Mouse (Mus musculus) stomach, postnatal 0 days (tissue): ENCODE results near the gene Pank1. TPM values are rescaled to one million over a fixed set of nuclear protein-coding genes. Genes with fewer than 3 reads are reported as not detected.

Source experiments
- ATAC-seq: fragments of 200-750 bp; cut with Nextera tagmentation; 2 replicates; pipeline ENCODE4 v1.8.0; 2017; ENCODE audit not compliant: low FRiP score, low TSS enrichment
- DNase-seq: peaks from one replicate; pipeline ENCODE4 v3.0.0-alpha.2; 2016; ENCODE audit warnings: low spot score
- H3K27ac ChIP-seq: fragments of 300-500 bp; sonication (generic); replicated peaks from 2 replicates; pipeline ENCODE4 v1.5.1; 2014; ENCODE audit warnings: mild to moderate bottlenecking, control low read depth
- H3K27me3 ChIP-seq: fragments of 300-500 bp; sonication (generic); 2 replicates; pipeline ENCODE4 v1.6.1; 2014; ENCODE audit warnings: low read length; ENCODE audit not compliant: control insufficient read depth, insufficient read depth
- H3K36me3 ChIP-seq: fragments of 300-500 bp; sonication (generic); 2 replicates; pipeline ENCODE4 v1.6.1; 2014; ENCODE audit warnings: low read length, mixed read lengths; ENCODE audit not compliant: control insufficient read depth, insufficient read depth
- H3K4me1 ChIP-seq: fragments of 300-500 bp; sonication (generic); replicated peaks from 2 replicates; pipeline ENCODE4 v1.6.1; 2014; ENCODE audit warnings: antibody characterized with exemption; ENCODE audit not compliant: control insufficient read depth, insufficient read depth
- H3K4me2 ChIP-seq: fragments of 300-500 bp; sonication (generic); replicated peaks from 2 replicates; pipeline ENCODE4 v1.6.1; 2014; ENCODE audit warnings: low read depth, mild to moderate bottlenecking, control low read depth, moderate library complexity
- H3K4me3 ChIP-seq: fragments of 300-500 bp; sonication (generic); 2 replicates; pipeline ENCODE4 v1.5.1; 2014; ENCODE audit warnings: low read depth, low read length, control low read depth
- H3K9ac ChIP-seq: fragments of 300-500 bp; sonication (generic); 2 replicates; pipeline ENCODE4 v1.6.1; 2014; ENCODE audit warnings: mild to moderate bottlenecking, low read length, control low read depth, mixed read lengths
- H3K9me3 ChIP-seq: fragments of 300-500 bp; sonication (generic); 2 replicates; pipeline ENCODE4 v1.6.1; 2016; ENCODE audit warnings: low read length; ENCODE audit not compliant: control insufficient read depth
- CTCF ChIP-seq: IDR thresholded peaks from 2 replicates; pipeline ENCODE4 v1.5.1; 2016; ENCODE audit warnings: antibody characterized with exemption, low read depth, mild to moderate bottlenecking, moderate library complexity
- EP300 ChIP-seq: optimal IDR thresholded peaks from 2 replicates; pipeline ENCODE3; 2016; ENCODE audit warnings: antibody characterized with exemption
- WGBS: fragments of 180-500 bp; shearing (Covaris S2); extraction: QIAGEN DNeasy Blood & Tissue Kit; methylation state at CpG from one replicate; pipeline ENCODE4 v1.1.7; 2014; 5-methylcytosine and 5-hydroxymethylcytosine counted together
- polyA plus RNA-seq: library from polyadenylated mRNA; unstranded; fragments of >200 nt; fragmentation: Nextera tagmentation; extraction: Ambion mirVana; gene quantifications from 2 replicates; pipeline ENCODE4 v1.2.1, GENCODE M21; 2015

The Pank1 gene
- 3.9 and 4.3 TPM in 2 replicates for polyA plus RNA-seq

DNA sequence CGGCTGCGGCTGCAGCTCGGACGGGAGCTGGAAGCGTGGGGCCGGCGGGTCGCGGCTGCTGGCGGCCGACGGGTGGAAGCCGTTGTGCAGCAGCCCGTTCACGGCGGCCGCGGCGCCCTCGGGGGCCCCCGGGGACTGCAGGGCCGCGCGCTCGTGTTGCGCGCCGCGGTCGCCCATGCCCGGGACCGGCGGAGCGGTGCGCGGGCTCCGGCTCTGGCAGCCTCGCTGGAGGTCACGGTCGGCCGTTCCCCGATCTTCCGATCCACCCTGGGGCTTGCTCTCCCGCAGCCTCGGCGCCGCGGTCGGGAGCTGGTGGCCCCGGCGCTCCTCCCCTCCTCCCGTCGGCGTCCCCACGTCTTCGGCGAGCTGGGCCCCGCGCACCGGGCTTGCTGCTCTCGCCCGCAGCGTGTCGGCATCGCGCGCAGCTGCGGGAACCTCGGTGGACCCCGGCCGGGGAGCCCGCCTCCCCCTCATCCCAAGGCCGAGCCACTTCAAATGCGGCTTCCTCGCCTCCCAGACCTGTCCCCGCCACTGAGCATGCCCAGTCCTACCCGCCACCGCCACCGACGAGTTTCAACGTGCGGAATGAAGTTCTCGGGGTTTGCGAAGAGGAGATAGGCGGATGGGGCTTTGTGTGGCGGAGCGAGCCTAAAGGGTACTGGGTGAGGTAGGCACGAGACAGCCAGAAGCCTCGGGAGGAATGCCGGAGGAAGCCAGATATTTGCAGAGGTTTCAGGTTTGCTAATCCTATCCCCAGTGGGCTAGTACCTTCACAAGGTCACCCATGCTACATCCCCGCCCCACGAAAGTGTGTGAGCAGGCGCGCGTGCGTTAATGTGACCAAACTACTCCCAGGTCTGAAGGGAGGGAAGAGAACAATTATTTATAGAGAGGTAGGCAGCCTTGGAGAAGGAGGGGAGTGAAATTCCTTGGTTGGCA is at the start of gene Pank1:
Pank1 (minus strand) TSS at position 853 of the 939 bp plus-strand sequence.
- peak within 1 kb of the TSS; percentile 75 for H3K4me2 ChIP-seq
- ATAC-seq: peak; percentile 53
- under 1% methylated on average over 86 of the region's 96 CpGs for WGBS
- no peaks in the 10 kb centered on the region for H3K9me3 ChIP-seq
- no peaks in the 10 kb centered on the region for H3K27me3 ChIP-seq
- H3K9ac ChIP-seq: peak within 1 kb of the TSS; percentile 88
- TF ChIP-seq EP300: no peak
- no peak for TF ChIP-seq CTCF
- H3K27ac ChIP-seq: peak within 1 kb of the TSS; percentile 94
- peak within 1 kb of the TSS; percentile 87 for H3K4me3 ChIP-seq
- no peaks in the 10 kb centered on the region for H3K36me3 ChIP-seq
- peak; percentile 65 for DNase-seq
- no peaks in the 10 kb centered on the region; the same call in 1 of the 2 replicates for H3K4me1 ChIP-seq

DNA sequence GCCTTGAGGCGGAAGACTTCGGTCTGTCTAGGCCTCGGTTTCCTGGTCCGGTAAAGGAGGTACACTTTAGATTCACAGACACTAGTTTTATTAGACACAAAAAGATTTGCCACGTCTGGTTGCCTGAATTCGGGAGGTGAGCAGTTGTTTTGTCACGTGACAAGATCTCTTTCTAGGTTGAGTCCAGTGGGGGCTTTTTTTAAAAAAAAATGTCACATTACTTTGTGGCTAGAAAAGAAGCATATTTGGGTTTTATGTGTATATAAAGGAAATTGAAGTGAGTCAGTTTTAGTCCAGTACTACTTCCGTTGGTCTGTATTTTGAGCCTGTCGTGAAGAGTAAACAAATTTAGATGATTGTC is 43.3 kb upstream of the Pank1 start:
- H3K4me3 ChIP-seq: peak overlapping the region; percentile 75
- no peaks in the 10 kb centered on the region for H3K4me1 ChIP-seq
- 0 out of 2 replicates have a peak overlapping the region, but pooled peaks have one; percentile 45 for H3K27ac ChIP-seq
- ATAC-seq (no peak), DNase-seq (no peak)
- H3K9ac ChIP-seq: peak overlapping the region; percentile 67
- no peaks in the 10 kb centered on the region for H3K9me3 ChIP-seq
- peak overlapping the region; percentile 74 for H3K4me2 ChIP-seq
- under 1% methylated on average over 9 of the region's 9 CpGs for WGBS
- no peaks in the 10 kb centered on the region for H3K27me3 ChIP-seq
- TF ChIP-seq EP300 (no peak), CTCF (no peak)
- no peaks in the 10 kb centered on the region for H3K36me3 ChIP-seq

DNA sequence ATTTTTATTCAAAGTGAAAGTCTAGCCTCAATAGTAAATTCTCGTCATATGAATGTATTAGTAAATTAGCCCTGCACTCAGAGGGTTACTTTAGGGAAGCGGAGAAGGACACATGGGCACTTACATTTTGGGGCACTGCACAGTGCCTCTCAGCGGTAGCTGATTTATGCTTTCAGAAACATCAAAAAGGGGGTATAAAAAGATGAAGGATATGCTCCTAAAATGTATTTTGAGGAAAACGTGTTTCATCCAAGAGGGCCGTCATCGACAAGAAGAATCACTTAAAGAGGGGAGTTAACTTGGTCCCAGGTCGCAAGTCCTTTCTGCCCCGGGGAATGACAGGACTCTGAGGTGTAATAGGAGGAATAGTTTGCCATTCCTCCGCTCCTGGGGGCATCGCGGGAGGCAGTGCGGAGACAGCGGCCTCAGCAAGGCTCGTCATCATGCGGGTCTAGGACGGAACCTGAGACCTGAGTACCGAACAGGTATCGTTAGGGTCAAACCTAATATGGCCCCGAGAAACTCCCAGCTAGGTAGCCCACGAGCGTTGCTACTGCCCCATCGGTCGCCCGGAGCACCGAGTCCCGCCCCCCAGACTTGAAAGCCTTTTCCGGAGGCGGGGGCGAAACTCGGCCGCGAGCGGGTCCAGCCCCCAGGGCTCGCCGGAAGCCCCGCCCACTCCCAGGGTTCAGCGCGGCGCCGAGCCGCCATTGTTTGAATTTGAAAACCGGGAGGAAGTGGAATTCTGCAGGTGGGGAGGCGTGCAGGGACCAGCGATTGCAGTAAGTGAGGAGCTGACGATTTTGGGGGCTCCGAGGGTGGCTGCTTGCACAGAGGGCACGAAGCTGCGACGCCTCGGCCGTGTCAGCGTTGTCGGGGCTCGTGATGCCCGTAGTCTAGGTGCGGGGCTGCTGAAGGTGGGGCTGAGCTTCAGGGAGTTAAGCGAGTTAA is 42.7 kb upstream of the Pank1 start, which contains the start of gene Kif20b:
Kif20b (plus strand) TSS at position 710 of the 951 bp plus-strand sequence.
- Histone ChIP-seq H3K4me1 (no peaks in the 10 kb centered on the region), H3K4me3 (peak within 1 kb of the TSS; percentile 75), H3K36me3 (no peaks in the 10 kb centered on the region), H3K27me3 (no peaks in the 10 kb centered on the region), H3K9ac (peak within 1 kb of the TSS; percentile 67), H3K9me3 (no peaks in the 10 kb centered on the region), H3K27ac (peak within 1 kb of the TSS; percentile 59), H3K4me2 (peak within 1 kb of the TSS; percentile 74)
- TF ChIP-seq CTCF (peak; percentile 21), EP300 (no peak)
- ATAC-seq (peak; percentile 98), DNase-seq (peak; percentile 96)
- under 1% methylated on average over 57 of the region's 57 CpGs for WGBS

DNA sequence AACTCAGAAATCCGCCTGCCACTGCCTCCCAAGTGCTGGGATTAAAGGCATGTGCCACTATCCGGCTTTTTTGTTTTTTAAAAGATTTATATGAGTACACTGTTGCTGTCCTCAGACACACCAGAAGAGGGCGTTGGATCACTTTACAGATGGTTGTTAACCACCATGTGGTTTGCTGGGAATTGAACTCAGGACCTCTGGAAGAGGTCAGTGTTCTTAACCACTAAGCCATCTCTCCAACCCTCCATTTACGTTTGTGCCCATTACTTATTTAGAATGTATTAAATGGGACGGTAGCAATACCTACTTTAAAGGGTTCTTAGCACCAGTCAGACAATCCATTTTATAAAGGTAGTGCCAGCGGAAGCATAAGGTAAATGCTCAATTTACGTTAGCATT is 42.0 kb upstream of the Pank1 start:
- WGBS: 14% methylated on average over 7 of the region's 7 CpGs
- TF ChIP-seq CTCF (peak; percentile 53), EP300 (no peak)
- no peaks in the 10 kb centered on the region for H3K4me1 ChIP-seq
- no peaks in the 10 kb centered on the region for H3K36me3 ChIP-seq
- no peaks in the 10 kb centered on the region for H3K27me3 ChIP-seq
- H3K27ac ChIP-seq: no peak overlapping the region
- peak overlapping the region; percentile 74 for H3K4me2 ChIP-seq
- ATAC-seq (no peak), DNase-seq (no peak)
- peak overlapping the region; percentile 48 for H3K9ac ChIP-seq
- H3K9me3 ChIP-seq: no peaks in the 10 kb centered on the region
- H3K4me3 ChIP-seq: peak overlapping the region; percentile 75

DNA sequence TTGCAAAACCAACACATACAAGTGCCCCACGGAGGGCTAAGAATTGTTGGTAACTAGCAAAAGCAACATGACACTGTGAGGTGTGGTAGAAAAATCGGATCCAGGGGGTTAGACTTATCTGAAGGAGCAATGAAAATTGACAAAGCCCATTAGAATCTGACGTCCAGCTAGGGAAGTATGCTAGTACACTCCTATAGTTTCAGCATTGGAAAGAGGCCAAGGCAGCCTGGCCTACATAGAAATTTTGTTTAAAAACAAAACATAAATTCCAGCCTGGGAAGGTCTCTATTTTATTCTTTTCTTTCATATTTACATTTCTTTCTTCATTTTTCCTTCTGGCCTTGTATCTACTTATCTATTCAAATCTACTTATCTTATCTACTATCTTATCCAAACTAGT is 41.3 kb upstream of the Pank1 start:
- no peaks in the 10 kb centered on the region for H3K36me3 ChIP-seq
- no peak overlapping the region for H3K4me3 ChIP-seq
- H3K4me2 ChIP-seq: no peak overlapping the region
- H3K27me3 ChIP-seq: no peaks in the 10 kb centered on the region
- H3K4me1 ChIP-seq: no peaks in the 10 kb centered on the region
- H3K27ac ChIP-seq: no peak overlapping the region
- no peak for TF ChIP-seq EP300
- no peak for TF ChIP-seq CTCF
- no peak overlapping the region for H3K9ac ChIP-seq
- H3K9me3 ChIP-seq: no peaks in the 10 kb centered on the region
- ATAC-seq (no peak), DNase-seq (no peak)
- WGBS: 53% methylated on average over 3 of the region's 3 CpGs
